Mouse (Mus musculus) adrenal gland, postnatal 10 days (tissue): ENCODE data around the gene Slc35f5. TPM values are rescaled to one million over a fixed set of nuclear protein-coding genes. Genes with fewer than 3 reads are reported as not detected.

Source experiments
- DNase-seq: peaks from one replicate; pipeline ENCODE4 v3.0.0; 2021; ENCODE audit warnings: mixed read lengths
- total RNA-seq, 2 experiments: library from RNA; stranded (reverse); gene quantifications; 2 replicates each; pipeline ENCODE4 v1.2.3; 2021

The Slc35f5 gene
- total RNA-seq, 2 experiments from 2014 or later = 41.0 to 45.5 TPM

DNA sequence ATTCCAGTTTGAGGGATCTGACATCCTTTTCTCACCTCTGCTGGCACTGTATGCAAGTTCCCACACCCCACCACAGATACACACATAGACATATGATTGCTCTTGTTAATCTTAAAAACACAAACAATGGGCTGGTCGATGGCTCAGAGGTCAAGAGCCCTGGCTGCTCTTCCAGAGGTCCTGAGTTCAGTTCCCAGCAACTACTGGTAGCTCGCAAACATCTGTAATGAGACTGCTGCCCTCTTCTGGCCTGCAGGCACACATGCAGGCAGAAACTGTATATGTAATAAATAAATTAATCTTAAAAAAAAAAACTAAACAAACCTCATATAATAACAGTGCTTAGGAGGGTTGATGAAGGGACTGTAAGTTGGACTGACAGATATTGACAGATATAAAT is 13.8 kb downstream of the Slc35f5 start:
- DNase-seq = peak; percentile 19

DNA sequence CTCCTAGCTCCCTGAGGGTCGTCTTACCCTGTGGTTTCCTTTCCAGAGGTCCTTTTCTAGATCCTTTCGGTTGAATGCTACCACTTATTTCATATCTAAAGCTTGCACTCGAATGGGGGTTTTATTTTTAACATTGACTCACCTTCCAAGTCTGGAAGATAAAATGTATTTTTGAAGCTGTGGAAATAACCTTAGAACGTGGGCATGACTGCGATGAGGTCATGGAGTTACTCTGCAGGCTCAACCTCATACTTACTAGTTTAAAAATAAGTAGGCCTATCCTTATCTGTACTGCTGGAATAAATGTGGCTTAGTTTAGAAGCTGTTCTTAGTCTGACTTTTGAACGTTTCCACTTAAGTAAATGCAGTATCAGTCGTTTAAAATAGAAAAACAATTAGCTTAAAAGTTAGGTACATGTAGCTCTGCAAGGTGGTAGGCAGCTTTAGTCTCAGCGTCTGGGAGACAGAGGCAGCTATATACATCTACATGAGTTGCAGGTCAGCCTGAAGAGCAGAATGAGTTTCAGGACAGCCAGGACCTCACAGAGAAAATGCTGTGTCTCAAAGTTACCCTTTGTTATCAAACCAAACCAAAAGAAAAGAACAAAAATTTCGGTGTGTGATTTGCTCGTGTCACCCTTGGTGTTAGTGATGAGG is 15.2 kb downstream of the Slc35f5 start:
- no peak for DNase-seq

- no peak for DNase-seq
Measured at GRCm38 (mm10) chr1:125576965-125577364, 16.6 kb downstream of the Slc35f5 start.

DNA sequence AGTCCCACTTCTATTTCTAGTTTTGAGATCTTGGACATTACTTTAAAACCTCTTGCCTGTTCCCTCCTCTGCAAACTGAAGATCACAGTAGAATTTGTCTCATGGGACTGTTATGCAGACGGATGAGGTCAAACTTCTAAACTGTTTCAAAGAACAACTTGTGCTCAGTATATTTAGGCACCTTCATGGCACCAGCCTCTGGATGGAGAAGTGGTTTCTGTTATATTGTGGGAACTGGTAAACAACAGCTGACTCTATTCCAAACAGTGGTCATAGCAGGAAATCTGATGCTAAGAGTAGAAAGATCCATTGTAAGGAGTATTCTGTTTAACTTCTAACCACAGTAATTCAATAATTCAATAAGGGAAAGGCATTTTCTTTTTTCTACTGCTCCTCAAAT is 17.7 kb downstream of the Slc35f5 start:
- no peak for DNase-seq

GRCm38 (mm10) chr1:125581134-125581533 is 20.7 kb downstream of the Slc35f5 start:
- DNase-seq = no peak

GRCm38 (mm10) chr1:125603620-125604019 is 43.2 kb downstream of the Slc35f5 start:
- DNase-seq = no peak

DNA sequence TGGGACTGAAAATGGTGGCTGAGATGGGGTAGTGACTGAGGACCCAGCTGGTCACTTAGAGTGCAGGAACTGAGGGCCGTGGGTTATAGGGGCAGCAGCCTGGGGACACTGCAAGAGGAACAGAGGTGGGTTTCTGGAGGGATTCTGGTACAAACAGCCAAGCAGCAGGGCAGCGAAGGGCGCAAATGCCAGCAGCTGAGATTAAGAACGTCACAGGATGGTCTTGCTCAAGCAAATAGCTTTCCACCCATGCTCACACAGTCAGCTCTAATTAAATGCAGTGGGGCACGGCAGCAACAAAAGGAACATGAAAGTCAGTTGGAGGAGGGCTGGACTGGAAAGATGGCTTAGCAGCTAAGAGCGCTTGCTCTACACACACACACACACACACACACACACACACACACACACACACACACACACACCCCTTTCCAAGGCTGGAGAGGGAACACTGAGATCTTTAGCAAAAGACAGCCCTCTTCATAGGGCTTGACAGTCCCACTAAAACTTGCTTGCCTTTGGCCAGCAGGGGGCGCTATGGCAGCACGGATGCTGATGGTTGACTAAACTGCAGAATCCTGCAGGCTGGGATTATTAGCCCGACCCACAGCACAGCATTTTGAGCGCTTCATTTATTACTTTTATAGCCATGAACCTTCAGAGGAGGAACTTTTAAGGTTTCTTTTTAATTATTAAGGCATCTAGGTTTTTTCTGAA is 46.9 kb downstream of the Slc35f5 start:
- peak; percentile 94 for DNase-seq

DNA sequence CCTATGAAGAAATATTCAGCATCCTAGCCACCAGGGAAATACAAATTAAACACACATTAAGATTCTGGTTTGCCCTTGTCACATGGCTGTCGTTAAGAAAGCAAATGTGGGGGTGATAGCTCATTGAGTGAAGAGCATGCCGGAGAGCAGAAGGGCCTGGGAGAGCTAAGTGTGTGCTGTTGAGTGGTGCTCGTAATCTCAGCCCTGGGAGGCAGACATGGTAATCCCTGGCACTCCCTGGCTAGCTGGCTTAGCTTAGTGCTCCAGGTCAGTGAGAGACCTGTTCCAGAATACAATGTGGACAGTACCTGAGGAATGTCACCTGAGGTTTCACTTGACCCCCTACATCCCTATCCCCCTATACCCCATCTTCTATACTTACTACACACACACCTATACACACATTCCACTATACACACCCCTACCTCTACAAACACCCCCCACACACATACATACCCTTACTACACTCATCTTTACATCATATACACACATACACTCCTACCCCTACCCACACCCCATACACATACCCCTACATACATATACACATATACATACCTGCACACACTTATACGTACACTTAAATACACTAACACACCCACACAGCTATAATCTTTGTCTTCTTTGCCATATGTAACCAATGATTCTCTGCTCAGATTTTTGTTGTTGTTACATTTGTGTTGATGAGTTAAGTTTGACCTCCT is 64.1 kb downstream of the Slc35f5 start:
- DNase-seq = no peak

DNA sequence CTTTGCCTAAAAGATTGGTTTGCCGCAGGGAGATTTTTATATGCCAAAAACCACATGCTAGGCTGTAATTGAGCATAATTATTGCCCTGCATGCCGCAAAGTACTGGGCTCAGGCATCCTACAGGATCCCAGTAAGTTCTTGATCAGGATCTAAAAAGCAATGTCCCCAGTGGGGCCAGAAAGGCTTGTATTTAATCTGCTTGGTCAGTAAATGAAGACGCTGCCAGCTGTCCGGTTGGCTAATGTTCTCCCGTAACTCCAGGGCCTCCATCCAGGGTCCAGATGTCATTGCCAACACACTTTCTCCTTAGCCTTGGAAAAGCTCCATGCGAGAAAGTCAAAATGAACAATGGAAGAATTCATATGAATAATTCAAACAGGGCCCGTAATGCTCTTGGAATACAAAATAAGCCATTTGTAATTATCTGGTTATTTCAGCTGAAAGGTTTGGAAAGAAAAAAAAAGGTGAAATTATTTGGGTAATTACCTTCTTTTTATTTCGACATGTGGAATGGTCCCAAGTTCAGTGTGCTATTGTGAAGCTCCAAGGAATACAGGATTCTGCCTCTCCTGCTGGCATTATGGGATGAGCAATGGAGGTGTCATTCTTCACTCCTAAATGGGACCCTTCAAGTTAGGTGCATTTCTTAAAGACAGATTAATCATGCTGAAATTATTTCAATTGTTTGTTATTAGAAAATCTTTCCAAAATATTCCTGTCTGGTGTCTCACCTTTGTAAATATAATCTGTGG is 79.3 kb downstream of the Slc35f5 start:
- DNase-seq = peak; percentile 29

DNA sequence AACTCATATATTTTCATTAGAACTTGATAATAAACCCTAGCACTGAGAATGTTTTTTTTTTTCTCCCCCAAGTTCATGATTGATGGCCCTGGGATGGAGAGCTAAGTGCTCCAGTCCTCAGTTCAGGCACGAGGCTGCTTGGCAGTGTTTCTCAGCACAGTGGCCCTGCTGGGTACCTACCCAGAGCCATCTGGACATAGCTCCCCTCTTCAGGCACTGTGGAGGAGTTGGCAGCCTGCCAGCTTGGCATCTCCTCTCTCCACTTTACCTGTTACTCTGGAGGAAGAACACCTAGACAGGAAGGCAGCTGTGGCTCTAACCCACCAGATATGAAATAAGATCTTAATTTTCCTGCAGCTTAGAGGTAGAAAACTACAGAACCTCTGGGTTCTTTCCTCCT is 83.2 kb downstream of the Slc35f5 start:
- DNase-seq = no peak

Other genes with a start within 250 kb of the Slc35f5 start
- 100 to 1,000 TPM; 184 to 187 TPM for gene Actr3, start 124.9 kb upstream of the Slc35f5 start, total RNA-seq
- under 1 TPM; 0.64 to 0.93 TPM for gene Gpr39, start 116.4 kb downstream of the Slc35f5 start, total RNA-seq